Mouse (Mus musculus) thymus, adult 2 months (tissue): Measurements from ENCODE around the gene Nup133. TPM values are rescaled to one million over a fixed set of nuclear protein-coding genes. Genes with fewer than 3 reads are reported as not detected.

Experiments used
- DNase-seq: peaks from one replicate; pipeline ENCODE4 v3.0.0; 2021
- H3K27ac ChIP-seq: fragments of 200-500 bp; 2 replicates; pipeline ENCODE4 v1.5.1; 2012; ENCODE audit warnings: low read length, control low read depth; ENCODE audit not compliant: control insufficient read depth, insufficient read depth
- H3K27me3 ChIP-seq: fragments of 200-500 bp; 2 replicates; pipeline ENCODE4 v1.6.1; 2012; ENCODE audit warnings: mild to moderate bottlenecking, low read length, moderate library complexity, mixed read lengths; ENCODE audit not compliant: control insufficient read depth, insufficient read depth
- H3K36me3 ChIP-seq: fragments of 200-500 bp; 2 replicates; pipeline ENCODE4 v1.6.1; 2012; ENCODE audit warnings: mild to moderate bottlenecking, low read length, moderate library complexity; ENCODE audit not compliant: control insufficient read depth, insufficient read depth
- H3K4me1 ChIP-seq: fragments of 200-500 bp; replicated peaks from 2 replicates; pipeline ENCODE4 v1.6.1; 2012; ENCODE audit warnings: low read length; ENCODE audit not compliant: control insufficient read depth, insufficient read depth
- H3K4me3 ChIP-seq: fragments of 200-500 bp; 2 replicates; pipeline ENCODE4 v1.5.1; 2012; ENCODE audit warnings: mild to moderate bottlenecking, low read length, control low read depth, moderate library complexity; ENCODE audit not compliant: control insufficient read depth, insufficient read depth
- CTCF ChIP-seq: fragments of 200-500 bp; IDR thresholded peaks from 2 replicates; pipeline ENCODE4 v1.5.1; 2012; ENCODE audit warnings: mild to moderate bottlenecking, control low read depth, low read length, moderate library complexity, borderline replicate concordance; ENCODE audit not compliant: control insufficient read depth, poor library complexity, insufficient read depth; ENCODE audit errors: extremely low read depth
- POLR2A ChIP-seq: fragments of 200-500 bp; IDR thresholded peaks from 2 replicates; pipeline ENCODE4 v1.6.1; 2012; ENCODE audit warnings: mild to moderate bottlenecking, low read length, control low read depth, moderate library complexity; ENCODE audit not compliant: control insufficient read depth, poor library complexity, insufficient read depth; ENCODE audit errors: extremely low read depth
- WGBS: fragments of 180-500 bp; shearing (Covaris S2); methylation state at CpG from one replicate; pipeline ENCODE4 v1.1.7; 2018; 5-methylcytosine and 5-hydroxymethylcytosine counted together
- polyA plus RNA-seq: library from polyadenylated mRNA; depleted of rRNA; stranded (reverse); fragments of >200 nt; gene quantifications from 2 replicates; pipeline ENCODE4 v1.2.3, GENCODE M21; 2012

The Nup133 gene
- polyA plus RNA-seq, 1 experiment, result 15.9 TPM

DNA sequence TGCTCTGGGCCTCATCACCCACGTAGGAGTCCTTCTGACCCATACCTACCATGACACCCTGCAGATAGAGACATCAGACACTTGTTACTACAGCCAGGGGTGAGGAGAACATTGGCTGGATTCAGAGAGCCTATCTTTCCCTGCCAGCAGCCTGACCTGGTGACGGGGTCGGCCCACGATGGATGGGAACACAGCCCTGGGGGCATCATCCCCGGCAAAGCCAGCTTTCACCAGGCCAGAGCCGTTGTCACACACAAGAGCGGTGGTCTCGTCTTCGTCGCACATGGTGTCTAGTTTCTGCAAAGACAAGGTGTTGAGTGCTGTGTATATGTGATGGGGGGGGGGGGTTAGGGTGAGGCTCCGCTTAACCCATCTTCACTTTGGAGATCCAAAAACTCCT is 55.7 kb downstream of the Nup133 start:
- Histone ChIP-seq H3K27me3 (peaks cover 24% of the 10 kb centered on the region), H3K36me3 (no peaks in the 10 kb centered on the region), H3K4me3 (no peak overlapping the region), H3K27ac (no peak overlapping the region), H3K4me1 (no peaks in the 10 kb centered on the region; the same call in 1 of the 2 replicates)
- 88% methylated on average over 11 of the region's 11 CpGs for WGBS
- no peak for TF ChIP-seq CTCF
- TF ChIP-seq POLR2A, result no peak
- DNase-seq, result no peak

DNA sequence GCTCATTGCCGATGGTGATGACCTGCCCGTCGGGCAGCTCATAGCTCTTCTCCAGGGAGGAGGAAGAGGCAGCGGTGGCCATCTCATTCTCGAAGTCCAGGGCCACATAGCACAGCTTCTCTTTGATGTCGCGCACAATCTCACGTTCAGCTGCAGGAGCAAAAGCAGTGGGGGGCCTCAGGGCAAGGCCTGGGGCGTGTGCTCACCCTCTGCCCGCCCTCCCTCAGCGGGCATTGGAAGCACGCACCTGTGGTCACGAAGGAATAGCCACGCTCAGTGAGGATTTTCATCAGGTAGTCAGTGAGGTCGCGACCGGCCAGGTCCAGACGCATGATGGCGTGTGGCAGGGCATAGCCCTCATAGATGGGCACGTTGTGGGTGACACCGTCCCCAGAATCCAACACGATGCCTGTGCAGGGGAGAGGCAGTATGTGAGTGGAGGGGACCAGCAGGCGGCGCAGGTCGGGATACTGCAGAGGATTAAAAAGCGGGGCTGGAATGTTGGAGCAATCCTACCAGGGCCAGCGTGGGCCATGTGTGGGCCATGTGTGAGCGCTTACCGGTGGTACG is 56.4 kb downstream of the Nup133 start:
- H3K36me3 ChIP-seq, result no peaks in the 10 kb centered on the region
- H3K27ac ChIP-seq, result no peak overlapping the region
- WGBS, result 24% methylated on average over 30 of the region's 30 CpGs
- H3K27me3 ChIP-seq, result peaks cover 24% of the 10 kb centered on the region
- H3K4me3 ChIP-seq, result no peak overlapping the region
- TF ChIP-seq CTCF, result no peak
- TF ChIP-seq POLR2A, result no peak
- H3K4me1 ChIP-seq, result no peaks in the 10 kb centered on the region; the same call in 1 of the 2 replicates
- DNase-seq, result no peak

DNA sequence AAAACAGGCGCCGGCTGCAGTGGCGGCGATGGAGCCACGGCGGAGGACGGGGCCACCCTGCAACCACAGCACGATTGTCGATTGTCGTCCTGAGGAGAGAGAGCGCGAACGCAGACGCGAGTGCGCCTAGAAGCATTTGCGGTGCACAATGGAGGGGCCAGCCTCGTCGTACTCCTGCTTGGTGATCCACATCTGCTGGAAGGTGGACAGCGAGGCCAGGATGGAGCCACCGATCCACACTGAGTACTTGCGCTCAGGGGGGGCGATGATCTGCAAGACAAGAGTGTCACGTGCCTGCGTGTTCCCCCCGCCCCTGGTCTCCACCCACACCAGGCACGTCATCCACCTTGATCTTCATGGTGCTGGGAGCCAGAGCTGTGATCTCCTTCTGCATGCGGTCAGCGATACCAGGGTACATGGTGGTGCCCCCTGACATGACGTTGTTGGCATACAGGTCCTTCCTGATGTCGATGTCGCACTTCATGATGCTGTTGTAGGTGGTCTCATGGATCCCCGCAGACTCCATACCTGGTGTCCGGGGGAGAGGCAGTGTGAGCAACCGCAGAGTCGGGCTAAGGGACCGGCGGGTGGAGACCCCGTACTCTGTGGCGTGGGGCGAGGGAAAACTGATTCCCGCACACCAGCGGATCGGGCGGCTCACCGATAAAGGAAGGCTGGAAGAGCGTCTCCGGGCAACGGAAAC is 57.0 kb downstream of the Nup133 start:
- TF ChIP-seq CTCF, result no peak
- no peak for TF ChIP-seq POLR2A

DNA sequence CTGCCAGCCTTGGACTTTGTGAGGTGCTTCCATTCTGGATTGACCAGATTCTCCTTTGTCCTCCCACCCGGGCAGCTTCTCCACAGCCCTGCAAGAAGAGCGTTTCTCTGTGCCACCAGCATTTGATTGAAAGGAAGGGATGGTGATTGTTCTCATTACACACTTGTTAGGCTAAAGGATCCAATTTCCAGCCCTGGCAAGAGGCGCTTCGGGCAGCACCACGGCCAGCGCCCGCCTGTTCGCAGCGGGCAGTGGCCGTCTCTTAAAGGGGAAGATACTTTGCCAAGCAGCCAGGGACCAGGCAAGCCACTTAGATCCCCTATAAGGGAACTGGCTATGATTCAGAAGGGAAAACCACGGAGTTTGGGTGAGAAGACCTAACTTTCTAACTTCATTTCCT is 57.8 kb downstream of the Nup133 start:
- 2% methylated on average over 11 of the region's 11 CpGs for WGBS
- Histone ChIP-seq H3K36me3 (no peaks in the 10 kb centered on the region), H3K27me3 (peaks cover 24% of the 10 kb centered on the region), H3K27ac (no peak overlapping the region), H3K4me1 (no peaks in the 10 kb centered on the region; the same call in 1 of the 2 replicates), H3K4me3 (no peak overlapping the region)
- DNase-seq, result no peak
- TF ChIP-seq CTCF, result no peak
- no peak for TF ChIP-seq POLR2A

More for the DNA sequence above, 57.0 kb downstream of the Nup133 start:
- DNase-seq, result no peak
- H3K27me3 ChIP-seq, result peaks cover 24% of the 10 kb centered on the region
- no peaks in the 10 kb centered on the region for H3K36me3 ChIP-seq
- no peak overlapping the region for H3K4me3 ChIP-seq
- H3K27ac ChIP-seq, result no peak overlapping the region
- 8% methylated on average over 49 of the region's 49 CpGs for WGBS
- H3K4me1 ChIP-seq, result no peaks in the 10 kb centered on the region; the same call in 1 of the 2 replicates

DNA sequence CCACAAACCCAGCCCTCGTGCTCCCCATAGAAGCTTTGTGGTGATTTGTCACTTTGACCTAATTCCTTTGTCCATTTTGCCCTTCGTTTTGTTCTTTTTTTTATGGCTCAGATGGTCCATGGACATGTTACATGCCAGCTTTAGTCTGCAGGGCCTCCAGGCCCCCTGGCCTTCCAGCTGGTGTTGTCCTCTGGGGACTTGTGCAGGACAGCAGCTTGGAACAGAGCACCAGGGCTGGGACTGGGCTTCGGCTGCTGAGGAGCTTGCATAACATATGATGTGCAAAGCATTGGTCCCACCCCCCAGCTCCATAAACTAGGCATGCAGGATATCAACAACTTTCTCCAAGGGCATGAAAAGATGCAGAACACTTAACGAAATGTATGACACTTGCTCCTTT is 59.3 kb downstream of the Nup133 start:
- Histone ChIP-seq H3K4me3 (no peak overlapping the region), H3K4me1 (no peaks in the 10 kb centered on the region; the same call in 1 of the 2 replicates), H3K27me3 (peaks cover 24% of the 10 kb centered on the region), H3K36me3 (no peaks in the 10 kb centered on the region), H3K27ac (no peak overlapping the region)
- WGBS, result 80% methylated on average over 4 of the region's 4 CpGs
- no peak for DNase-seq
- TF ChIP-seq POLR2A (no peak), CTCF (no peak)

DNA sequence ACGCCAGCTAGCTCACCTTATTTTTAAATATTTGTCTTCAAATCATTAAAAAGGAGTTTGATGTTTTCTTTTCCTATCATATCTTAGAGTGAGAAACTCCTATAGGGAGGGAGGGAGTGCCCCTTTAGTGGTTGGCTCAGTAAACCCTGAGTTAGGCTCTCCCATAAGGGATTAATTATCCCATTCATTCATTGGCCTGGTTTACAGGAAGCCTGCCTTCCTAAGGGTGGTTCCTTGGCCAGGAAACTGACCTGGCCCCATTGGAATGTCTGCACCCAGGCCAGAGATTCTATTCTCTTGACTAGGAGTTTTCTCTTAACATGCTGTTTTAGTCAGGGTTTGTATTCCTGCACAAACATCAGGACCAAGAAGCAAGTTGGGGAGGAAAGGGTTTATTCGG is 61.1 kb downstream of the Nup133 start:
- WGBS, result 81% methylated on average over 2 of the region's 2 CpGs
- H3K27me3 ChIP-seq, result peaks cover 21% of the 10 kb centered on the region
- no peak for DNase-seq
- H3K4me3 ChIP-seq, result no peak overlapping the region
- H3K36me3 ChIP-seq, result no peaks in the 10 kb centered on the region
- no peak overlapping the region for H3K27ac ChIP-seq
- no peaks in the 10 kb centered on the region; the same call in 1 of the 2 replicates for H3K4me1 ChIP-seq
- no peak for TF ChIP-seq CTCF
- no peak for TF ChIP-seq POLR2A
